Mouse (Mus musculus): ENCODE results near the gene Camkk1. TPM values are rescaled to one million over a fixed set of nuclear protein-coding genes. Genes with fewer than 3 reads are reported as not detected.
A peak's percentile ranks its signal among the peaks of the same experiment; 100 is the strongest.

The Camkk1 gene
- polyA plus RNA-seq, 1 experiment from 2014 or later, result 17.1 TPM

- ATAC-seq, result no peak
Measured at GRCm38 (mm10) chr11:73076733-73077132, 57.9 kb downstream of the Camkk1 start.

GRCm38 (mm10) chr11:73077211-73077720 lies 58.5 kb downstream of the Camkk1 start:
- no peak for ATAC-seq
- Histone ChIP-seq H3K4me3 (replicated peaks) (no peak overlapping the region), H3K9me3 (no peaks in the 10 kb centered on the region), H3K4me2 (replicated peaks) (no peak overlapping the region), H3K4me1 (replicated peaks) (0 out of 2 replicates have a peak, but pooled peaks cover 3% of the 10 kb centered on the region), H3K27me3 (no peaks in the 10 kb centered on the region), H3K9ac (replicated peaks) (no peak overlapping the region), H3K27ac (no peak overlapping the region), H3K36me3 (peaks cover 92% of the 10 kb centered on the region)
- WGBS, result 57% methylated on average over 6 of the region's 6 CpGs

More at GRCm38 (mm10) chr11:73076733-73077132, 57.9 kb downstream of the Camkk1 start:
- no peak overlapping the region for H3K4me3 ChIP-seq (replicated peaks)
- H3K27me3 ChIP-seq, result no peaks in the 10 kb centered on the region
- H3K9me3 ChIP-seq, result no peaks in the 10 kb centered on the region
- H3K27ac ChIP-seq, result no peak overlapping the region
- 0 out of 2 replicates have a peak, but pooled peaks cover 3% of the 10 kb centered on the region for H3K4me1 ChIP-seq (replicated peaks)
- peaks cover 87% of the 10 kb centered on the region for H3K36me3 ChIP-seq
- 67% methylated on average over 4 of the region's 4 CpGs for WGBS
- H3K9ac ChIP-seq (replicated peaks), result no peak overlapping the region
- no peak overlapping the region for H3K4me2 ChIP-seq (replicated peaks)

- 96% methylated on average over 8 of the region's 8 CpGs for WGBS
- H3K36me3 ChIP-seq, result peaks cover 87% of the 10 kb centered on the region
- no peak overlapping the region for H3K9ac ChIP-seq (replicated peaks)
- H3K27ac ChIP-seq, result no peak overlapping the region
- no peaks in the 10 kb centered on the region for H3K27me3 ChIP-seq
- H3K4me1 ChIP-seq (replicated peaks), result 0 out of 2 replicates have a peak, but pooled peaks cover 3% of the 10 kb centered on the region
- H3K9me3 ChIP-seq, result no peaks in the 10 kb centered on the region
- no peak overlapping the region for H3K4me3 ChIP-seq (replicated peaks)
- H3K4me2 ChIP-seq (replicated peaks), result no peak overlapping the region
- ATAC-seq, result no peak
Measured at GRCm38 (mm10) chr11:73078615-73079014, 59.8 kb downstream of the Camkk1 start.

- H3K4me3 ChIP-seq (replicated peaks), result no peak overlapping the region
- H3K4me2 ChIP-seq (replicated peaks), result no peak overlapping the region
- no peak overlapping the region for H3K9ac ChIP-seq (replicated peaks)
- H3K36me3 ChIP-seq, result peaks cover 85% of the 10 kb centered on the region
- 0 out of 2 replicates have a peak, but pooled peaks cover 3% of the 10 kb centered on the region for H3K4me1 ChIP-seq (replicated peaks)
- no peak overlapping the region for H3K27ac ChIP-seq
- 96% methylated on average over 3 of the region's 3 CpGs for WGBS
- no peaks in the 10 kb centered on the region for H3K9me3 ChIP-seq
- no peaks in the 10 kb centered on the region for H3K27me3 ChIP-seq
- ATAC-seq, result no peak
Measured at GRCm38 (mm10) chr11:73080306-73080705, 61.5 kb downstream of the Camkk1 start.

DNA sequence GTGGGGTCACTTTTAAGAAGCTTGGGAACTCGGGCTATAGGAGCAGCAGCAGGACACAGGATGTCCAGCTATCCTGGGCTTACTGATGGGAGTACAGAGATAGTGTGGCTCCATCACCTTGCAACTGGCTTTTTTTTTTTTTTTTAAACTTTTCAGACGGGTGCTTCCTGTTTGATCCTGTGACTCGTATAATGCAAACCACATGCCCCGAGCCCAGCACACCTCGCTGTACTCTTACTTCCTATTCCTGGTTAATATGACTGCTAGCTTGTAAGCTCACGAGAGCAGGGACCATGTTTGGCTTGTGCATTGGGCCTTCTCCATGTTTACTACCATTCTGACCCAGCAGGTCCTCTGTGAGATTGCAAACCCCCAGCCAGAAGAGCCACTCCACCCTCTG lies 65.5 kb downstream of the Camkk1 start:
- peaks cover 50% of the 10 kb centered on the region for H3K36me3 ChIP-seq
- no peaks in the 10 kb centered on the region for H3K27me3 ChIP-seq
- 88% methylated on average over 6 of the region's 6 CpGs for WGBS
- H3K9ac ChIP-seq (replicated peaks), result no peak overlapping the region
- no peak overlapping the region for H3K4me2 ChIP-seq (replicated peaks)
- no peak overlapping the region for H3K4me3 ChIP-seq (replicated peaks)
- H3K9me3 ChIP-seq, result no peaks in the 10 kb centered on the region
- no peak for ATAC-seq
- no peaks in the 10 kb centered on the region for H3K4me1 ChIP-seq (replicated peaks)
- H3K27ac ChIP-seq, result peak overlapping the region; percentile 3; the same call in 1 of the 2 replicates

DNA sequence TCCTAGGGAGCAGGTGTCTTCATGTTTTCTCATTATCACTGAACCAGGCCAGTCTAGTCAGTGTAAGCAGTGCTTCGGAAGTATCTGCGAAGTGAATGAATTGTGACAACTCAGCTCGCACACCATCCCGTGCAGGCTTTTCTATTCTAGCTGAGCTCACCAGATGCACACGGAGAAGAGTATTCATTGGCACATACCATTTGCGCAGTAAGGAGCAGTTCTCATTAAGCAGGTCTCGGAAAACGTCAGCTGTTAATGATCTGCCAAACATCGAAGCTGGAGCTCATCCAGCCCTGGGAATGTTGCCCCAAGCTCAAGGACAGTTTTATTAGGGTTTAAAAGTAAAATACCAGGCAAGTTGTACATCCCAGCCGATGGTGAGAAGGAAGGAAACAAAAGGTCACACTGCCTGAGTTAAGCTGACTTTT lies 66.0 kb downstream of the Camkk1 start:
- H3K4me3 ChIP-seq (replicated peaks), result no peak overlapping the region
- H3K27ac ChIP-seq, result peak overlapping the region; percentile 35; the same call in 1 of the 2 replicates
- H3K9ac ChIP-seq (replicated peaks), result no peak overlapping the region
- no peak overlapping the region for H3K4me2 ChIP-seq (replicated peaks)
- H3K4me1 ChIP-seq (replicated peaks), result no peaks in the 10 kb centered on the region
- ATAC-seq, result no peak
- no peaks in the 10 kb centered on the region for H3K27me3 ChIP-seq
- H3K9me3 ChIP-seq, result no peaks in the 10 kb centered on the region
- peaks cover 45% of the 10 kb centered on the region for H3K36me3 ChIP-seq
- 84% methylated on average over 10 of the region's 10 CpGs for WGBS

DNA sequence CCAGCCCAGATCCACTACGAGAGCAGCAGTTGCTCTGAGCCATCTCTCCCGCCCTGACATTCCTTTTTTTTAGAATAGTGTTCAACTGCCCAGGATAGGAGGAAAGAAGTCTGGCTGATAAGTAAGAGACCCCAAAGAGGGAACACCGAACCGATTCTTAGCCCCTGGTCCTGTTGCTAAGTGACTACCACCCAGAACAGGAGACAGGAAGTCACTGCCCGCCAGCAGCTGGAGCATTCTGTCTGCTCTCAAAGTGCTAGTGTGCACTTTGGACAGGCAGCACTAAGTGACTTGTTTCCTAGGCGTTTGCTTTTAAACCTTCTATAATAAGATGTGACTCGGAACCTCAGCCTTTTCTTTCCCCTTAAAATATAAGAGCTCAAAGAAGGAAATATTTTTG lies 66.6 kb downstream of the Camkk1 start:
- WGBS, result 87% methylated on average over 7 of the region's 7 CpGs
- Histone ChIP-seq H3K27ac (0 out of 2 replicates have a peak overlapping the region, but pooled peaks have one; percentile 35), H3K4me2 (replicated peaks) (no peak overlapping the region)

DNA sequence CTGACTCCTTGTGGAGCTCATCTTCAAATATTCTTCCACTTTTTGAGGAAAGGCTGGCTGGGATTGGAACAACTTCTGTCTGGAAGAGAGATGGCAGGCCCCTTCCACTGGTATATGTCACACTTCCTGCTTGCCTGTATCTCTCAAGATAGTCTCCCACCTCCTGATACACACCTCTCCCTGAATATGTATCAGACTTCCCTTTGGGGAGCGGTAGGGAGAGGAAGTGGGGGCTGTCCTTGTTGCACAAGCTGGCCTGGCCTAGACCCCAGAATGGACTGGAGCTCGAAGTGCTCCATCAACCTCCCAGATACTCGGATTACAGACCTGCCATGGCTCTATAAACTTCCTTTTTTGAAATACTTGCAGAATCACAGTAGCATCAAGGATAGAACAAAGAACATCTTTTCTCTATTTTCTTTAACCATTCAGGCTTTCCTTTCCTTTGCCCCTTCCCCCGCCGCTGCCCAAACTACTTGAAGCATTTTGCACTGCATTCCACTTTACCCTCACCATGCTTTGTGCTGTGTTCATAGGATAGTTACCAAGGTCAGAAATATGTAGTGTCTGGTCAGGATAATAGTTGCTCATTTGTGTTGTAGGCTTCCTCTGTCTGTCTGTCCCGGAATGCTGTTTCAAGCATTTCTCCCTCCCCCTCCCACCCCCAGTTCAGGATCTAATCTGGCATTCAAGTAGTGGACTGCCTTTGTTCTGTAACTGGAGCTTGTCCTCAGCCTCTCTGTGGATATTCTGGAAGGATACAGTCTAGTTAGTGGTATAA lies 69.1 kb downstream of the Camkk1 start:
- Histone ChIP-seq H3K36me3 (peaks cover 19% of the 10 kb centered on the region), H3K4me2 (replicated peaks) (no peak overlapping the region), H3K27ac (no peak overlapping the region), H3K27me3 (no peaks in the 10 kb centered on the region), H3K4me3 (replicated peaks) (no peak overlapping the region), H3K9ac (replicated peaks) (no peak overlapping the region), H3K9me3 (no peaks in the 10 kb centered on the region), H3K4me1 (replicated peaks) (no peaks in the 10 kb centered on the region)
- WGBS, result 55% methylated on average over 6 of the region's 6 CpGs
- no peak for ATAC-seq

More for the DNA sequence above, 66.6 kb downstream of the Camkk1 start:
- Histone ChIP-seq H3K36me3 (peaks cover 43% of the 10 kb centered on the region), H3K9ac (replicated peaks) (no peak overlapping the region), H3K27me3 (no peaks in the 10 kb centered on the region), H3K4me3 (replicated peaks) (no peak overlapping the region), H3K4me1 (replicated peaks) (no peaks in the 10 kb centered on the region), H3K9me3 (no peaks in the 10 kb centered on the region)
- ATAC-seq, result no peak

GRCm38 (mm10) chr11:73090283-73090682 lies 71.5 kb downstream of the Camkk1 start, which contains the start of gene Itgae:
Gene Itgae (plus strand): TSS chr11:73090583.
- Histone ChIP-seq H3K27ac (no peak within 1 kb of the TSS), H3K9me3 (no peaks in the 10 kb centered on the region), H3K27me3 (no peaks in the 10 kb centered on the region), H3K4me3 (replicated peaks) (no peak within 1 kb of the TSS), H3K36me3 (no peaks in the 10 kb centered on the region), H3K4me1 (replicated peaks) (no peaks in the 10 kb centered on the region), H3K9ac (replicated peaks) (no peak within 1 kb of the TSS), H3K4me2 (replicated peaks) (no peak within 1 kb of the TSS)
- 86% methylated on average over 4 of the region's 4 CpGs for WGBS
- ATAC-seq, result no peak

- Histone ChIP-seq H3K4me3 (replicated peaks) (no peak overlapping the region), H3K27ac (no peak overlapping the region), H3K4me1 (replicated peaks) (no peaks in the 10 kb centered on the region), H3K36me3 (no peaks in the 10 kb centered on the region), H3K4me2 (replicated peaks) (no peak overlapping the region), H3K27me3 (no peaks in the 10 kb centered on the region), H3K9me3 (no peaks in the 10 kb centered on the region), H3K9ac (replicated peaks) (no peak overlapping the region)
- no peak for ATAC-seq
- 86% methylated on average over 2 of the region's 2 CpGs for WGBS
Measured at GRCm38 (mm10) chr11:73090826-73091225, 72.0 kb downstream of the Camkk1 start.

Measured in midbrain, embryonic 13.5 days (tissue).